ENCODE assay signal across 26 mouse cellular contexts in genomic region chr10:29538791-29539190, GRCm38 (mm10). TPM values are rescaled to one million over a fixed set of nuclear protein-coding genes. Genes with fewer than 3 reads are reported as not detected.
DNase-seq lines count a peak whose midpoint lies in the region; ATAC-seq and TF ChIP-seq lines count a peak whose summit lies in the region.
"Had no signal": no experiment of that assay in that cellular context is flagged by ENCODE, and none has a peak within 500 bp of the region (broad histone marks: within the 10 kb centered on the region; RNA-seq: fewer than 3 reads in every experiment).

No protein-coding gene starts in this region.

- ATAC-seq in embryonic facial prominence, embryonic 14.5 days (ENCODE audit: low read depth) = no peak
- ATAC-seq in forebrain, postnatal 0 days = peak; percentile 16; the same call in 1 of the 2 replicates
- ATAC-seq in forebrain, embryonic 12.5 days (ENCODE audit: low FRiP score) = no peak
- ATAC-seq in heart, embryonic 15.5 days (replicated peaks; ENCODE audit: insufficient number of reproducible peaks, insufficient read depth, low FRiP score, low read depth) = no peak
- ATAC-seq: activated CD4-positive, CD25-positive, alpha-beta regulatory T cell, adult 4 months; hindbrain, embryonic 16.5 days; intestine, embryonic 15.5 days had no signal

- 69% methylated on average over 2 of the region's 2 CpGs for WGBS in embryonic facial prominence, embryonic 14.5 days
- WGBS in embryonic facial prominence, embryonic 10.5 days = 90% methylated on average over 2 of the region's 2 CpGs
- WGBS in forebrain, postnatal 0 days = 53% methylated on average over 2 of the region's 2 CpGs
- 88% methylated on average over 2 of the region's 2 CpGs for WGBS in forebrain, embryonic 12.5 days
- 48% methylated on average over 2 of the region's 2 CpGs for WGBS in heart, embryonic 15.5 days
- WGBS in heart, embryonic 10.5 days = 77% methylated on average over 2 of the region's 2 CpGs

- H3K4me3 ChIP-seq in embryonic facial prominence, embryonic 14.5 days (ENCODE audit: low read depth, low read length) = no peak overlapping the region
- no peak overlapping the region for H3K4me3 ChIP-seq in embryonic facial prominence, embryonic 10.5 days
- no peak overlapping the region for H3K4me3 ChIP-seq in forebrain, postnatal 0 days (ENCODE audit: low read depth, low read length)
- no peak overlapping the region for H3K4me3 ChIP-seq in forebrain, embryonic 12.5 days (replicated peaks)
- no peak overlapping the region for H3K4me3 ChIP-seq in heart, embryonic 15.5 days
- no peak overlapping the region for H3K4me3 ChIP-seq in heart, embryonic 10.5 days
- H3K4me3 ChIP-seq: embryonic facial prominence, embryonic 12.5 days; erythroblast, embryonic 14.5 days; hindbrain, embryonic 10.5 days; hindbrain, embryonic 13.5 days; intestine, embryonic 15.5 days had no signal

- peaks cover 4% of the 10 kb centered on the region; the same call in 1 of the 2 replicates for H3K4me1 ChIP-seq in embryonic facial prominence, embryonic 14.5 days (ENCODE audit: control insufficient read depth, insufficient read depth, low read length)
- peaks cover 27% of the 10 kb centered on the region for H3K4me1 ChIP-seq in embryonic facial prominence, embryonic 10.5 days
- 0 out of 2 replicates have a peak, but pooled peaks cover 4% of the 10 kb centered on the region for H3K4me1 ChIP-seq in forebrain, postnatal 0 days (ENCODE audit: insufficient read depth)
- H3K4me1 ChIP-seq in forebrain, embryonic 12.5 days = peaks cover 18% of the 10 kb centered on the region
- H3K4me1 ChIP-seq in heart, embryonic 15.5 days (replicated peaks) = peaks cover 23% of the 10 kb centered on the region
- peaks cover 13% of the 10 kb centered on the region; the same call in 1 of the 2 replicates for H3K4me1 ChIP-seq in heart, embryonic 10.5 days

- H3K4me2 ChIP-seq in embryonic facial prominence, embryonic 14.5 days (ENCODE audit: low read depth, low read length) = no peak overlapping the region
- no peak overlapping the region for H3K4me2 ChIP-seq in forebrain, postnatal 0 days (ENCODE audit: low read depth)
- no peak overlapping the region for H3K4me2 ChIP-seq in forebrain, embryonic 12.5 days
- H3K4me2 ChIP-seq in heart, embryonic 15.5 days = no peak overlapping the region
- H3K4me2 ChIP-seq: embryonic facial prominence, embryonic 12.5 days; hindbrain, embryonic 13.5 days; intestine, embryonic 15.5 days had no signal

- no peaks in the 10 kb centered on the region for H3K9me3 ChIP-seq in embryonic facial prominence, embryonic 14.5 days (ENCODE audit: control insufficient read depth, low read length)
- no peaks in the 10 kb centered on the region for H3K9me3 ChIP-seq in embryonic facial prominence, embryonic 10.5 days
- H3K9me3 ChIP-seq in forebrain, postnatal 0 days (ENCODE audit: low read length) = no peaks in the 10 kb centered on the region
- no peaks in the 10 kb centered on the region for H3K9me3 ChIP-seq in forebrain, embryonic 12.5 days
- no peaks in the 10 kb centered on the region for H3K9me3 ChIP-seq in heart, embryonic 15.5 days (replicated peaks)
- no peaks in the 10 kb centered on the region for H3K9me3 ChIP-seq in heart, embryonic 10.5 days
- H3K9me3 ChIP-seq: embryonic facial prominence, embryonic 12.5 days; hindbrain, embryonic 10.5 days; hindbrain, embryonic 13.5 days; intestine, embryonic 15.5 days had no signal

- no peak overlapping the region for H3K9ac ChIP-seq in embryonic facial prominence, embryonic 14.5 days (ENCODE audit: low read depth, low read length)
- no peak overlapping the region for H3K9ac ChIP-seq in forebrain, postnatal 0 days
- no peak overlapping the region for H3K9ac ChIP-seq in forebrain, embryonic 12.5 days
- no peak overlapping the region for H3K9ac ChIP-seq in heart, embryonic 15.5 days
- H3K9ac ChIP-seq: embryonic facial prominence, embryonic 12.5 days; hindbrain, embryonic 13.5 days; intestine, embryonic 15.5 days had no signal

- peak; percentile 17 for DNase-seq in embryonic facial prominence, embryonic 14.5 days (ENCODE audit: low spot score)
- DNase-seq in embryonic facial prominence, embryonic 10.5 days (ENCODE audit: low spot score) = no peak
- DNase-seq in forebrain, postnatal 0 days = peak; percentile 24
- no peak for DNase-seq in heart, embryonic 10.5 days (ENCODE audit: low spot score)
- peak; percentile 23 for DNase-seq in brain, adult 2 months (ENCODE audit: low read depth, low spot score)
- no peak for DNase-seq in lung, postnatal 14 days
- DNase-seq: adrenal gland, postnatal 10 days; adrenal gland, postnatal 36 days; cerebellum, adult 11-12 months; cerebellum, adult 8-10 months; cerebellum, postnatal 10 days; cerebellum, postnatal 36 days; gastrocnemius, postnatal 25 days; heart, adult 18-20 months; heart, postnatal 36 days; kidney, adult 11 months; kidney, adult 8-10 months had no signal

- no peak overlapping the region for H3K27ac ChIP-seq in embryonic facial prominence, embryonic 14.5 days (replicated peaks; ENCODE audit: low read depth, low read length)
- H3K27ac ChIP-seq in embryonic facial prominence, embryonic 10.5 days (replicated peaks) = no peak overlapping the region
- H3K27ac ChIP-seq in forebrain, postnatal 0 days (ENCODE audit: low read depth, low read length) = no peak overlapping the region
- no peak overlapping the region for H3K27ac ChIP-seq in forebrain, embryonic 12.5 days
- 0 out of 2 replicates have a peak overlapping the region, but pooled peaks have one; percentile 7 for H3K27ac ChIP-seq in heart, embryonic 15.5 days
- no peak overlapping the region for H3K27ac ChIP-seq in heart, embryonic 10.5 days
- H3K27ac ChIP-seq: embryonic facial prominence, embryonic 12.5 days; hindbrain, embryonic 10.5 days; hindbrain, embryonic 13.5 days; intestine, embryonic 15.5 days had no signal

- H3K36me3 ChIP-seq in embryonic facial prominence, embryonic 14.5 days (ENCODE audit: control insufficient read depth, insufficient read depth, low read length) = no peaks in the 10 kb centered on the region
- no peaks in the 10 kb centered on the region for H3K36me3 ChIP-seq in embryonic facial prominence, embryonic 10.5 days (replicated peaks)
- no peaks in the 10 kb centered on the region for H3K36me3 ChIP-seq in forebrain, postnatal 0 days (ENCODE audit: insufficient read depth)
- no peaks in the 10 kb centered on the region for H3K36me3 ChIP-seq in forebrain, embryonic 12.5 days (replicated peaks)
- no peaks in the 10 kb centered on the region for H3K36me3 ChIP-seq in heart, embryonic 15.5 days
- no peaks in the 10 kb centered on the region for H3K36me3 ChIP-seq in heart, embryonic 10.5 days
- H3K36me3 ChIP-seq: embryonic facial prominence, embryonic 12.5 days; hindbrain, embryonic 10.5 days; hindbrain, embryonic 13.5 days; intestine, embryonic 15.5 days had no signal

- peaks cover 13% of the 10 kb centered on the region; the same call in 1 of the 2 replicates for H3K27me3 ChIP-seq in embryonic facial prominence, embryonic 14.5 days (replicated peaks; ENCODE audit: control insufficient read depth, insufficient read depth, low read length)
- H3K27me3 ChIP-seq in embryonic facial prominence, embryonic 10.5 days (replicated peaks; ENCODE audit: low read depth, poor library complexity, severe bottlenecking) = peaks cover 35% of the 10 kb centered on the region
- H3K27me3 ChIP-seq in forebrain, postnatal 0 days (ENCODE audit: insufficient read depth, low read length) = peaks cover 4% of the 10 kb centered on the region
- peaks cover 27% of the 10 kb centered on the region for H3K27me3 ChIP-seq in forebrain, embryonic 12.5 days
- H3K27me3 ChIP-seq in heart, embryonic 15.5 days = peaks cover 15% of the 10 kb centered on the region
- peaks cover 18% of the 10 kb centered on the region; the same call in 1 of the 2 replicates for H3K27me3 ChIP-seq in heart, embryonic 10.5 days (ENCODE audit: insufficient read depth, poor library complexity, severe bottlenecking)
- H3K27me3 ChIP-seq: embryonic facial prominence, embryonic 12.5 days had no signal

- no peak for TF ChIP-seq CTCF in forebrain, postnatal 0 days (IDR thresholded peaks at IDR 0.05; ENCODE audit: low read depth)

RNA-seq across cellular contexts. Expression of gene Rspo3, which starts 3.1 kb away (rescaled TPM):
- polyA plus RNA-seq in embryonic facial prominence, embryonic 14.5 days (2014; fragmentation: Nextera tagmentation; extraction: Ambion mirVana) = 14.8 TPM in 2 replicates
- polyA plus RNA-seq in embryonic facial prominence, embryonic 10.5 days (2016; fragmentation: Nextera tagmentation; extraction: Ambion mirVana) = 5.6 TPM in 2 replicates
- 5.9 TPM in 2 replicates for total RNA-seq in forebrain, postnatal 0 days (2014; rRNA removed)
- polyA plus RNA-seq in forebrain, postnatal 0 days (2015; fragmentation: Nextera tagmentation; extraction: Ambion mirVana) = 6.7 and 8.7 TPM in 2 replicates
- 31.7 and 45.8 TPM in 2 replicates for polyA plus RNA-seq in forebrain, embryonic 12.5 days (2016; fragmentation: Nextera tagmentation; extraction: Ambion mirVana)
- 4.9 and 6.6 TPM in 2 replicates for polyA plus RNA-seq in heart, embryonic 15.5 days (2015; fragmentation: Nextera tagmentation; extraction: Ambion mirVana)
- polyA plus RNA-seq in heart, embryonic 10.5 days (2016; fragmentation: Nextera tagmentation; extraction: Ambion mirVana) = 16.3 and 18.9 TPM in 2 replicates
- polyA plus RNA-seq: erythroblast, embryonic 14.5 days had no signal

Comparison
In these comparisons a context has a peak if more than half of its experiments do, and no peak if none do; other contexts are left out.
1. DNase-seq: peak in embryonic facial prominence, embryonic 14.5 days (single experiment), forebrain, postnatal 0 days (single experiment) and brain, adult 2 months (single experiment); none in embryonic facial prominence, embryonic 10.5 days (single experiment), heart, embryonic 10.5 days (single experiment) and lung, postnatal 14 days (single experiment).